ENCODE assay signal across 10 mouse cellular contexts in genomic region chr6:101270095-101270826, GRCm38 (mm10).
DNase-seq lines count a peak whose midpoint lies in the region; ATAC-seq and TF ChIP-seq lines count a peak whose summit lies in the region.
"Had no signal": no experiment of that assay in that cellular context is flagged by ENCODE, and none has a peak within 500 bp of the region (broad histone marks: within the 10 kb centered on the region; RNA-seq: fewer than 3 reads in every experiment).

No protein-coding gene starts in this region.

- no peak overlapping the region for H3K4me2 ChIP-seq in hindbrain, embryonic 11.5 days (replicated peaks; ENCODE audit: low read depth, low read length)
- no peak overlapping the region for H3K4me2 ChIP-seq in hindbrain, embryonic 14.5 days (replicated peaks)
- H3K4me2 ChIP-seq in embryonic facial prominence, embryonic 12.5 days (replicated peaks) = no peak overlapping the region

- 53% methylated on average over 7 of the region's 7 CpGs for WGBS in hindbrain, embryonic 11.5 days
- WGBS in hindbrain, embryonic 14.5 days = 57% methylated on average over 7 of the region's 7 CpGs
- 34% methylated on average over 7 of the region's 7 CpGs for WGBS in embryonic facial prominence, embryonic 12.5 days

- no peak overlapping the region for H3K4me3 ChIP-seq in hindbrain, embryonic 11.5 days (ENCODE audit: low read depth, low read length)
- no peak overlapping the region for H3K4me3 ChIP-seq in hindbrain, embryonic 14.5 days (replicated peaks; ENCODE audit: low read length)
- no peak overlapping the region for H3K4me3 ChIP-seq in G1E (ENCODE audit: low read depth, low read length)
- H3K4me3 ChIP-seq in embryonic facial prominence, embryonic 12.5 days = no peak overlapping the region

- H3K9me3 ChIP-seq in hindbrain, embryonic 11.5 days (ENCODE audit: control insufficient read depth, low read length) = no peaks in the 10 kb centered on the region
- no peaks in the 10 kb centered on the region for H3K9me3 ChIP-seq in hindbrain, embryonic 14.5 days (ENCODE audit: control insufficient read depth, low read length)
- H3K9me3 ChIP-seq in G1E (replicated peaks) = peaks cover 70% of the 10 kb centered on the region
- H3K9me3 ChIP-seq in embryonic facial prominence, embryonic 12.5 days = no peaks in the 10 kb centered on the region

- ATAC-seq in hindbrain, embryonic 11.5 days (ENCODE audit: low FRiP score) = peak; percentile 36; the same call in 1 of the 2 replicates
- ATAC-seq in hindbrain, embryonic 14.5 days (ENCODE audit: low FRiP score) = no peak
- ATAC-seq in G1E (ENCODE audit: extremely low read depth, insufficient number of reproducible peaks, low FRiP score, poor library complexity, severe bottlenecking) = 0 out of 2 replicates have a peak, but pooled peaks have one; percentile 2
- ATAC-seq in embryonic facial prominence, embryonic 12.5 days (ENCODE audit: insufficient number of reproducible peaks, insufficient read depth, low FRiP score, low TSS enrichment) = no peak
- ATAC-seq: forebrain, embryonic 16.5 days had no signal

- H3K4me1 ChIP-seq in hindbrain, embryonic 11.5 days (replicated peaks; ENCODE audit: control insufficient read depth, insufficient read depth, low read length) = peaks cover 6% of the 10 kb centered on the region; the same call in 1 of the 2 replicates
- no peaks in the 10 kb centered on the region; the same call in 1 of the 2 replicates for H3K4me1 ChIP-seq in hindbrain, embryonic 14.5 days (replicated peaks; ENCODE audit: control insufficient read depth, insufficient read depth, low read length)
- no peaks in the 10 kb centered on the region for H3K4me1 ChIP-seq in G1E (ENCODE audit: insufficient read depth, low read depth, low read length)
- peaks cover 62% of the 10 kb centered on the region for H3K4me1 ChIP-seq in embryonic facial prominence, embryonic 12.5 days

- H3K36me3 ChIP-seq in hindbrain, embryonic 11.5 days (ENCODE audit: control insufficient read depth, insufficient read depth, low read length) = no peaks in the 10 kb centered on the region
- H3K36me3 ChIP-seq in hindbrain, embryonic 14.5 days (replicated peaks; ENCODE audit: control insufficient read depth, insufficient read depth) = no peaks in the 10 kb centered on the region
- H3K36me3 ChIP-seq in G1E (replicated peaks) = no peaks in the 10 kb centered on the region
- H3K36me3 ChIP-seq in embryonic facial prominence, embryonic 12.5 days = 0 out of 2 replicates have a peak, but pooled peaks cover 3% of the 10 kb centered on the region

- H3K27ac ChIP-seq in hindbrain, embryonic 11.5 days (ENCODE audit: low read depth, low read length) = no peak overlapping the region
- H3K27ac ChIP-seq in hindbrain, embryonic 14.5 days = no peak overlapping the region
- H3K27ac ChIP-seq in embryonic facial prominence, embryonic 12.5 days = peak overlapping the region; percentile 69

- no peak overlapping the region for H3K9ac ChIP-seq in hindbrain, embryonic 11.5 days (ENCODE audit: low read depth, low read length)
- H3K9ac ChIP-seq in hindbrain, embryonic 14.5 days = no peak overlapping the region
- H3K9ac ChIP-seq in embryonic facial prominence, embryonic 12.5 days = no peak overlapping the region

- TF ChIP-seq CTCF in G1E (IDR thresholded peaks at IDR 0.05; ENCODE audit: low read depth, low read length) = no peak

- H3K27me3 ChIP-seq in hindbrain, embryonic 11.5 days (ENCODE audit: control insufficient read depth, insufficient read depth, low read length) = no peaks in the 10 kb centered on the region; the same call in 1 of the 2 replicates
- H3K27me3 ChIP-seq in hindbrain, embryonic 14.5 days (ENCODE audit: control insufficient read depth, insufficient read depth, low read length) = 0 out of 2 replicates have a peak, but pooled peaks cover 11% of the 10 kb centered on the region
- no peaks in the 10 kb centered on the region for H3K27me3 ChIP-seq in G1E (ENCODE audit: insufficient read depth, low read length)
- H3K27me3 ChIP-seq in embryonic facial prominence, embryonic 12.5 days = no peaks in the 10 kb centered on the region

- DNase-seq in hindbrain, embryonic 11.5 days (ENCODE audit: low spot score) = no peak
- no peak for DNase-seq in hindbrain, embryonic 14.5 days (ENCODE audit: low spot score)
- no peak for DNase-seq in G1E (ENCODE audit: low spot score)
- peak; percentile 63 to 64 for DNase-seq in kidney, postnatal 36 days
- DNase-seq in thymus, adult 18-20 months = no peak
- DNase-seq in left cerebral cortex, adult 8-10 months (ENCODE audit: low spot score in 2 of 2) = no peak
- no peak for DNase-seq in cerebellum, postnatal 36 days
- DNase-seq: left cerebral cortex, postnatal 4 days had no signal

Comparison
In these comparisons a context has a peak if more than half of its experiments do, and no peak if none do; other contexts are left out.
1. ATAC-seq: peak in hindbrain, embryonic 11.5 days (single experiment) and G1E (single experiment); none in hindbrain, embryonic 14.5 days (single experiment) and embryonic facial prominence, embryonic 12.5 days (single experiment).
2. DNase-seq: peak in kidney, postnatal 36 days (2 of 2); none in hindbrain, embryonic 11.5 days (single experiment), hindbrain, embryonic 14.5 days (single experiment), G1E (single experiment), thymus, adult 18-20 months (0 of 2), left cerebral cortex, adult 8-10 months (0 of 2) and cerebellum, postnatal 36 days (0 of 2).